Mouse (Mus musculus) lung, adult 2 months (tissue): ENCODE measurements at regions not wholly inside any gene's neighbourhood (a gene's known extent, or its start where the extent isn't known, plus 50 kb on each side); places are given as distances from the start of the nearest gene placed in this dataset.

Experiments
- DNase-seq: peaks from one replicate; pipeline ENCODE4 v3.0.0; 2022
- H3K4me1 ChIP-seq: fragments of 200-500 bp; 2 replicates; pipeline ENCODE4 v1.6.1; 2011; ENCODE audit warnings: low read length; ENCODE audit not compliant: control insufficient read depth, insufficient read depth
- H3K4me3 ChIP-seq: fragments of 200-500 bp; replicated peaks from 2 replicates; pipeline ENCODE3; 2011; ENCODE audit warnings: low read depth, mild to moderate bottlenecking, control low read depth, low read length; ENCODE audit errors: extremely low read depth
- CTCF ChIP-seq: fragments of 200-500 bp; IDR thresholded peaks from 2 replicates; pipeline ENCODE4 v1.5.1; 2011; ENCODE audit warnings: mild to moderate bottlenecking, low read length, control low read depth; ENCODE audit not compliant: insufficient read depth
- POLR2A ChIP-seq: fragments of 200-500 bp; IDR thresholded peaks from 2 replicates; pipeline ENCODE4 v1.6.1; 2011; ENCODE audit warnings: low read depth, mild to moderate bottlenecking, control low read depth, low read length, borderline replicate concordance; ENCODE audit errors: extremely low read depth
- WGBS: fragments of 180-500 bp; shearing (Covaris S2); methylation state at CpG from one replicate; pipeline ENCODE4 v1.1.7; 2018; 5-methylcytosine and 5-hydroxymethylcytosine counted together

DNA sequence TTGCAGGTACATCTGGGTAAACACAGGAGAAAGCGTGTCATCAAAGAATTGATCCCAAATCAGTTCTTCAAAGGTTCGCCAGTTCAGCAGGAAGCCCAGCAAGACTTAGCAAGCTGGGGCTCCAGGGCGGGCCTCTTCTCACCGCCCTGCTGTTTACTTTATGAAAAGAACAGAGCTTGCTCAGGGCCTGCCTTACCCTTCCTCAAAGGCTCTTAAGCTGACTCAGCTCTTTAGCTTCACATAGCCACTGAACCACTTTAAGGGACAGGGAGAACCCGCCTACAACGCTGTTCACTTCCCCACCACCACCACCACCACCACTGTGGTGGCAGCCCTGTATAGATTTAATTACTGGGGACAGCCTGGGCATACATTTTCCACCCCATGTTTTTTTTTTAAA is 148.5 kb downstream of the Clic5 start:
- DNase-seq = no peak
- 28% methylated on average over 6 of the region's 6 CpGs for WGBS
- no peak overlapping the region for H3K4me3 ChIP-seq
- H3K4me1 ChIP-seq = no peaks in the 10 kb centered on the region
- TF ChIP-seq POLR2A (no peak), CTCF (no peak)

DNA sequence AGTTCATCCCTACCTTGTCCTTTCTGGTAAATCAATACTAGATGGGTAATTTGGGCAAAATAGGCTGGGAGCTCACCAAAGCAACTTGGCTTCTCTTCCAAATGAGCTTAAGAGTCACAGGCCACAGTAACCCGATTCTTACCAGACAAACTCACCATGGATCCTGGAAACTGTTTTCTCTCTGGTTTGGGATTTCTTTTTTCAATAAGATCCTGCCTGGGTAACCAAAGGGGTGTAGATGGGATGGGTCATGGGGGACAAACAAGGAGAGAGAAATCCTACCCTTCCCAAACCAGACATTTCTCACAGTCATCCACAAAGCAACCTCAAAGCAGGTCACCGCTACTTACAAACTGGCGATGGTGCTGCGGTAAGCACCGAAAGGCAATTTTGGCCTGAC is 148.9 kb downstream of the Clic5 start:
- no peak for TF ChIP-seq CTCF
- TF ChIP-seq POLR2A = no peak
- WGBS = 93% methylated on average over 5 of the region's 5 CpGs
- Histone ChIP-seq H3K4me3 (no peak overlapping the region), H3K4me1 (no peaks in the 10 kb centered on the region)
- DNase-seq = no peak

DNA sequence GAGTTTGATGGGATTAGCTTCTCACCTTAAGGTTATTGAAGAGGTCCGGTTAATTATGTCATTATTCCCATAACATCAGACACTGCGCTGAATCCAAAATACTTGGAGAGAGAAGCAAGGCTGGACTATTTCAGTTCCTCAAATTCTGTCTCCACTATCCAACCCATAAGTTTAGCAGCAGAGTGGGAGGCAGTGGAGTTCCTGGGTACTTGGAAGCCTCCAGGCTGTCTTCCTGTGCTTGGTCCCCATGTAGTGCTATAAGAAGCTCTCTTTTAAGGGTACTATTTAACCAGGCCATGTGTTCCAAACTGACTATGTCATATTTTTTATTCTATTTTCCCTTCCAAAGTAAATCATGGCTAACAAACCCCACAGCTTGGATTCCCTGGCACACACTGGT is 156.2 kb downstream of the Clic5 start:
- no peak overlapping the region for H3K4me3 ChIP-seq
- no peak for DNase-seq
- TF ChIP-seq POLR2A = no peak
- TF ChIP-seq CTCF = no peak
- 83% methylated on average over 2 of the region's 2 CpGs for WGBS
- no peaks in the 10 kb centered on the region for H3K4me1 ChIP-seq

DNA sequence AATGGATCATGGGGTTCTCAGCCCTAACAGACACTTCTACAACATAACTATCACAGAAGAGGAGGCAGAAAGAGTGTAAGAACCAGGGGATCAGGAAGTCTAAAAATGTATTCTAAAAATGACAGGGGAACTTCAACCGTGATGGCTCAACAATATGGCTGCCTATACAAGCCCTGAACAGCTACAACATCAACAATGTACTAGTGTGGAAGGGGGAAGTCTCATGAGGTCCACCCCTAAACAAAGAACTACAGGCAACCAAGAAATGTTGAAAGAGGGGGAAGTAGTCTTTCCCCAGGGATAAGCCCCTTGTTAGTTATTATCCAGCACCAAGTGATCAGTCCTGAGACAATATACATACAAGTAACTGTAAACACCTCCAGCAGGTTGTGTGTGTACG is 157.0 kb downstream of the Clic5 start:
- WGBS = 67% methylated on average over 2 of the region's 2 CpGs
- Histone ChIP-seq H3K4me1 (no peaks in the 10 kb centered on the region), H3K4me3 (no peak overlapping the region)
- no peak for DNase-seq
- TF ChIP-seq POLR2A (no peak), CTCF (no peak)

DNA sequence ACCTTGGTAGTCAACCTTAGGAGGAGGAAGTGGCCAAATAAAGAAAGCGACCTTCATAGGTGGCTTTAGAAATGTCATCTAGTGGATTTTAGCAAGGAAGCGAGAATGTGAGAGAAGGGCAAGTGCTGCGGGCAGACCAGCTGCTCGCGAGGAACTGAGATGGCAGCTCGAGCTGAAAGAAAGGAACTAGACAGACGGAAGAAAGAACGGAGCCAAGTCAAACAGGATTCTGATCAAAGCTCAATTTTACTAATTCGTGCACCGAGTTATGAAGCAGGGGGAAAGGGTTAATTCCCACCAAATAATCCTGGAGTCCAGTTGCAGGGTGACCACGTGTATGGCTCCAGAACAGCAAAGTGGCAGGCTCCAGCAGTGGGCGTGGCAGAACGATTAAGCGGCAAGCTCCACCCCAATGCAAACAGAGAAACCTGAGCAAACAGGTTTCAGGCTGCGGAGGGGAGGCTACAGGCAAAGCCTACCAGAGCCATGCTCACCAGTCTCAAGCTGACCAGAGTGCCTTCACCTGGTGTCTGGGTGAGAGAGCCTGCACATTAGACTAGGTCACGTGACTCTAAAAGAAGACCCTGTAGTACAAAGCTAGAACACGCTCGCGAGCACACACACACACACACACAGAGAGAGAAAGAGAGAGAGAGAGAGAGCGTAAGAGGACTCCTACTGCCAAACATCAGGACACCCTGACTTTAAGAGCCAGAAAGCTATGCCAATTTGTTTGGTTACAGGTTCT is 162.0 kb downstream of the Clic5 start:
- peak; percentile 17 for DNase-seq
- no peak overlapping the region for H3K4me3 ChIP-seq
- WGBS = 36% methylated on average over 20 of the region's 20 CpGs
- no peaks in the 10 kb centered on the region for H3K4me1 ChIP-seq
- no peak for TF ChIP-seq CTCF
- TF ChIP-seq POLR2A = no peak

DNA sequence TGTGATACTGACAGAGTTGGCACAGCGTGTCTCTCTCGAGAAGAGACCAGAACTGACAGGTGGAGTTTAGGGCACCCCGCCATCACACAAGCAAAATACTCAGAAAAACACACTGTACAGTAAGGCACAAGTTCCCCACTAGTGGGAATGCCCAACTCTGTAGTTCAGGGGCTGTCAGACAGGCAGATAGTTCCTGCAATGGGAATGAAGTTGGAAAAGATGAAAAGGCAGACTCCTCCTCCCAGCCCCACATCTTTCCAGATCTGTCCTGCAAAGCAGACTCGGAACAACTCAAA is 162.5 kb downstream of the Clic5 start:
- 59% methylated on average over 4 of the region's 4 CpGs for WGBS

DNA sequence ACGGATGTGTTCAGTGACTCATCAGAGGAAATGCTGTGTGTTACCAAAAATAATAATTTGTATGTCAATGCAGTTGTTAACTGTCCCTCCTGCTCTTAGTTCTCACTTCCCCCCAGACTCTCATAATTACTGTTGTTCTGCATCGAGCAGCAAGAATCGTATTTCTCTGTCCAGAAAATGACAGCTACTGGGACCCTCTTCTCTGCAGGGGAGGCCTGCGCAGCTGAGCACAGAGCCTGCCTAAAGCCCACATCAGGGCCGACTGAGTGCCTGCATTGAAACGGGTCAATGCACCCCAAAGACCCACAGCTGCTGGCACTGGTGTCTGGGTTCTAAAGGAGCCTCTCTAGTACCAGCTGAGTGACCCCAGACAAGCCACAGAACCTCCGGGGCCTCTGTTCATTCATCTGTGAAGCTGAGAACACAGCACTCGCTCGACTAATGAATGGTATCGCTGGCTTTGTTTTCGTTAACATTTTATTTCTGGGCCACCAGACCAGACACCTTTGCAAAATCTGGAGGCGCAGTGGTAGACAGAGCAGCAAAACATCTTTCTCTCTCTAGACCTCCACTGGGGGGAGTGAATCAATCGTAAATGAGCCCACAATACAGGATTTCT is 163.2 kb downstream of the Clic5 start:
- TF ChIP-seq CTCF (no peak), POLR2A (no peak)
- WGBS = 67% methylated on average over 13 of the region's 13 CpGs
- no peak for DNase-seq
- Histone ChIP-seq H3K4me1 (no peaks in the 10 kb centered on the region), H3K4me3 (no peak overlapping the region)

More for the DNA sequence above, 162.5 kb downstream of the Clic5 start:
- TF ChIP-seq CTCF = no peak
- TF ChIP-seq POLR2A = no peak
- Histone ChIP-seq H3K4me3 (no peak overlapping the region), H3K4me1 (no peaks in the 10 kb centered on the region)
- peak; percentile 8 for DNase-seq

DNA sequence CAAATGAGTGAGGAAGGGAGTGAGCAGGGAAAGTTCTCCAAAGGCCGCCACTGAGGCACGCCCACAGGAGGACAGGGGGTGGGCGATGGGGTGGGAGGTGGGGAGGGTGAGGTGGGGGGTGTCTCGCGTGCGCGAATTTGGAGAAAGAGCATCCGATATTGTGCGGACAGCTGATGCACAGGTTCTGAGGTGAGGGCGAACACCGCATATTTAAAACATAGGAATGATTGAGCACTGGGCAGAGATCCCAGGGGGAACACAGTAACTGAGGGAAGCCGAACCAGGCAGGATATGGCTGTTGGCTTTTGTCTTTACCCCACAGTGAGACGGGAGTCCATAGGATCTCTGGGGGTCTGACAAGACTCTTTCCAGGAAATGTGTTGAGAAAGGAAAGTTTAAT is 163.8 kb downstream of the Clic5 start:
- TF ChIP-seq POLR2A (no peak), CTCF (no peak)
- no peaks in the 10 kb centered on the region for H3K4me1 ChIP-seq
- no peak for DNase-seq
- 92% methylated on average over 13 of the region's 13 CpGs for WGBS
- no peak overlapping the region for H3K4me3 ChIP-seq

DNA sequence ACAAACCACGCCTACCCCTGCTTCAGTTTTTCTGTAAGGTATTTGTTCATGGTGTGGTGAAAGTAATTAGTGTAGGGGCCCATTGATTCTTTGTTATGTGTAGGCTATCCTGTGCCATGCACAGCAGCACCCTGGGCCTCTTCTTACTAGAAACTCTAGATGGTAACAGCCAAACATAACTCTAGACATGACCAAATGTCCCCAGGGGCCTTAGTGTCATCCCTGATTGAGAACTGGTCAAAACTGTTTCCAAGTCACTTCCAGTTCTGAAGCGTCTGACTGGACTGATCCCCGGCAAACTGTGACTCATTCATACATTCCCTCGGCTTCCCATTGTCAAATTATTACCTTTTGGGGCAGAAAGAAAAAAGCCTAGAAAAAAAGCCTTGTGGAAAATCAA is 174.7 kb downstream of the Clic5 start:
- no peak for TF ChIP-seq POLR2A
- DNase-seq = no peak
- Histone ChIP-seq H3K4me1 (no peaks in the 10 kb centered on the region; the same call in 1 of the 2 replicates), H3K4me3 (no peak overlapping the region)
- WGBS = 76% methylated on average over 4 of the region's 4 CpGs

DNA sequence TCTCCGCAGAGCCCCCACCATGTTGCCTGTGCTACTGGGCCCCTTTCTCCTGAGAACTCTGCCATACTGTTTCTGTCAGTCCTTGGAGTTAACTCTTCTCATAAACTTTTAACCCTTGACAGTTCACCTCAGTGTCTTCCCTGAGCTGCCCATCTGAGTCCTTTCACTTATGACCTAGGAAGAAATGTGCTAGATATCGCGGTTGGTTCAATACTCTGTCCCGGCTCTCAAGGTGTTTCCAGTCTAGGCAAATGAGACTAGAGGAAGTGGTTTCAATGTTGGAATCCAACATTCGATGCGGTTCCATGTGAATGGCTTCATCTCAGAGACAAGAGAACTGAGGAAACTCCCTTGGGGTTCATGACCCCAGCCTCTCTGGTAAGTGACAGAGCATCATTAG is 176.1 kb downstream of the Clic5 start:
- no peak for DNase-seq
- Histone ChIP-seq H3K4me3 (no peak overlapping the region), H3K4me1 (no peaks in the 10 kb centered on the region; the same call in 1 of the 2 replicates)
- TF ChIP-seq POLR2A (no peak), CTCF (no peak)
- WGBS = 93% methylated on average over 6 of the region's 6 CpGs
